Mouse (Mus musculus) thymus, adult 2 months (tissue): ENCODE results near the gene Urad. TPM values are rescaled to one million over a fixed set of nuclear protein-coding genes. Genes with fewer than 3 reads are reported as not detected.

Experiments used
- DNase-seq: peaks from one replicate; pipeline ENCODE4 v3.0.0; 2021
- H3K27ac ChIP-seq: fragments of 200-500 bp; 2 replicates; pipeline ENCODE4 v1.5.1; 2012; ENCODE audit warnings: low read length, control low read depth; ENCODE audit not compliant: control insufficient read depth, insufficient read depth
- H3K27me3 ChIP-seq: fragments of 200-500 bp; 2 replicates; pipeline ENCODE4 v1.6.1; 2012; ENCODE audit warnings: mild to moderate bottlenecking, low read length, moderate library complexity, mixed read lengths; ENCODE audit not compliant: control insufficient read depth, insufficient read depth
- H3K36me3 ChIP-seq: fragments of 200-500 bp; 2 replicates; pipeline ENCODE4 v1.6.1; 2012; ENCODE audit warnings: mild to moderate bottlenecking, low read length, moderate library complexity; ENCODE audit not compliant: control insufficient read depth, insufficient read depth
- H3K4me1 ChIP-seq: fragments of 200-500 bp; replicated peaks from 2 replicates; pipeline ENCODE4 v1.6.1; 2012; ENCODE audit warnings: low read length; ENCODE audit not compliant: control insufficient read depth, insufficient read depth
- H3K4me3 ChIP-seq: fragments of 200-500 bp; 2 replicates; pipeline ENCODE4 v1.5.1; 2012; ENCODE audit warnings: mild to moderate bottlenecking, low read length, control low read depth, moderate library complexity; ENCODE audit not compliant: control insufficient read depth, insufficient read depth
- CTCF ChIP-seq: fragments of 200-500 bp; IDR thresholded peaks from 2 replicates; pipeline ENCODE4 v1.5.1; 2012; ENCODE audit warnings: mild to moderate bottlenecking, control low read depth, low read length, moderate library complexity, borderline replicate concordance; ENCODE audit not compliant: control insufficient read depth, poor library complexity, insufficient read depth; ENCODE audit errors: extremely low read depth
- POLR2A ChIP-seq: fragments of 200-500 bp; IDR thresholded peaks from 2 replicates; pipeline ENCODE4 v1.6.1; 2012; ENCODE audit warnings: mild to moderate bottlenecking, low read length, control low read depth, moderate library complexity; ENCODE audit not compliant: control insufficient read depth, poor library complexity, insufficient read depth; ENCODE audit errors: extremely low read depth
- WGBS: fragments of 180-500 bp; shearing (Covaris S2); methylation state at CpG from one replicate; pipeline ENCODE4 v1.1.7; 2018; 5-methylcytosine and 5-hydroxymethylcytosine counted together
- polyA plus RNA-seq: library from polyadenylated mRNA; depleted of rRNA; stranded (reverse); fragments of >200 nt; gene quantifications from 2 replicates; pipeline ENCODE4 v1.2.3, GENCODE M21; 2012

Gene Urad
- polyA plus RNA-seq, 1 experiment, result 0.15 TPM

DNA sequence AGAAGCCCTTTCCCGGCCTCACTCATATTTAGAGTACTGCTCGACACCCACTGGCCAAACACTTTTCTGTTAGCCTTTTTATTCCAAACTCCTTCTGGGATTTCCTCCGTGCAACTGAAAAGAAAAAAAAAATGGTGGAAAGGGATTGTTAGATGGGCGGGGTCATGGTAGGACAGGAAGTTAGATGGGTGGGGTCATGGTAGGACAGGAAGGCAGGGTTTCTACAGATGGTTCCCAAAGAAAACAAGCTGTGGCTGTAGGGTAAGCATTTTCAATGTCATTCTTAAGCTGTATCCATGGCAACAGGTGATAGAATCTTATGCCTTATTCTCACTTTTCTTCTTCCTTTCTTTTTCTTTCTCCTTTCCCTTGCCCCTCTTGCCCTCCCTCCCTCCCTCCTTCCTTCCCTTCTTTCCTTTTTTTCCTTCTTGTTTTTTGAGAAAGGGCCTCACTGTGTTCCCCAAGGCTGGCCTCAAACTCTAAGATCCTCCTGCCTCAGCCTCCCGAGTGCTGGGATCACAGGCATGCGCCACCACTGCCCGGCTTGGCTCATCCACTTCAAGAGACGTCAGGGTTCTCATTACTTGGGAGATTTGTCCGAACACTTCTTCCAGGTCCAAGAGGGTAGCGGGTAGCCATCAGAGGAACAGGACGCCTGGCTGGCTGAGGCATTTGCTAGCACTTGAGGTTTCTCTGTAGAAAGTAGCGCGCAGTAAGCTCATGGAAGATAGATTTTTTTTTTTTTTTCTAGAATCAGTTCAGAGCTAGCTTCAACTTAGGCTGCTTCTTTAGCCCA, 34.2 kb upstream of the Urad start:
- H3K36me3 ChIP-seq, result no peaks in the 10 kb centered on the region
- no peak for DNase-seq
- H3K27ac ChIP-seq, result no peak overlapping the region
- WGBS, result 94% methylated on average over 13 of the region's 13 CpGs
- TF ChIP-seq CTCF (no peak), POLR2A (no peak)
- H3K4me3 ChIP-seq, result no peak overlapping the region
- H3K4me1 ChIP-seq, result peaks cover 39% of the 10 kb centered on the region
- no peaks in the 10 kb centered on the region for H3K27me3 ChIP-seq

DNA sequence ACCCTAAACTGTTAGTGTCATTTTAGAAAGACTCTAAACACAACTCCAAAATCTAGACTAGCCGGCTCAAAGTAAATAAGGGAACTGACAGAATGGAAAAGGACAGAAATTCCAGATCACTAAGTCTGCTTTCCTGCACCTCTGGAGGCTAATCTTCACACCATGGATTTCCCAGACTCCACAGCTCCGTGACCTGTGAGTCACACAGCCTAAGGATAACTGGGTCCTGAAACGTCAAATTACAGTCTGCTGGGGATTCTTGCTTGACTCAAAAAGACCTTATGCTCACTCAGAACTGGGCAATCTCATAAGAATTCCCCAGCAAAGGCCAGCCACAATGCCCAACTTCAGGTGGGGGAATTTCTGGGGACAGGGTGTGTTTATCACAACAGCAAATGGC, 33.5 kb upstream of the Urad start:
- H3K4me1 ChIP-seq, result peaks cover 39% of the 10 kb centered on the region
- TF ChIP-seq CTCF (no peak), POLR2A (no peak)
- WGBS, result 97% methylated on average over 3 of the region's 3 CpGs
- H3K27me3 ChIP-seq, result no peaks in the 10 kb centered on the region
- no peak for DNase-seq
- no peak overlapping the region for H3K4me3 ChIP-seq
- H3K36me3 ChIP-seq, result no peaks in the 10 kb centered on the region
- no peak overlapping the region for H3K27ac ChIP-seq

DNA sequence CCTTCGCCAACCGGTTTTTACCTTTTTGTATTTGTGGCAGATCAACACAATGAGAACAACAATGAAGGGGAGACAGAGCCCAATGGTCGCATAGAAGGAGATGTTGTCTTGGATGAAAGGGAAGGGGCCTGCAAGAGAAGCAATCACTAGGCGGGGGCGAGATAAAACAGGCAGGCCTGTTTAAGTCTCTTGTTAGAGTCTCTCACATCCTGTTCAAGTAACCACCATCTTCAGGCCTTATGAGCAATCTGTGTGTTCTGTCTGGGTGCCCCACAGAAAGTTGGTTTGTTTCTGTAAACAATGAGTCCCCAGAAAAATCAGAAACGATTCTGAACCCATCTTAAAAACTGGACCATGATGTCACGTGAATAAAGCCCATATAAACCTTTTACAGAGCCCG, 32.7 kb upstream of the Urad start:
- TF ChIP-seq CTCF (no peak), POLR2A (no peak)
- no peak for DNase-seq
- no peaks in the 10 kb centered on the region for H3K27me3 ChIP-seq
- no peak overlapping the region for H3K4me3 ChIP-seq
- WGBS, result 65% methylated on average over 8 of the region's 8 CpGs
- H3K4me1 ChIP-seq, result peaks cover 37% of the 10 kb centered on the region
- H3K36me3 ChIP-seq, result no peaks in the 10 kb centered on the region
- H3K27ac ChIP-seq, result peak overlapping the region; percentile 40

DNA sequence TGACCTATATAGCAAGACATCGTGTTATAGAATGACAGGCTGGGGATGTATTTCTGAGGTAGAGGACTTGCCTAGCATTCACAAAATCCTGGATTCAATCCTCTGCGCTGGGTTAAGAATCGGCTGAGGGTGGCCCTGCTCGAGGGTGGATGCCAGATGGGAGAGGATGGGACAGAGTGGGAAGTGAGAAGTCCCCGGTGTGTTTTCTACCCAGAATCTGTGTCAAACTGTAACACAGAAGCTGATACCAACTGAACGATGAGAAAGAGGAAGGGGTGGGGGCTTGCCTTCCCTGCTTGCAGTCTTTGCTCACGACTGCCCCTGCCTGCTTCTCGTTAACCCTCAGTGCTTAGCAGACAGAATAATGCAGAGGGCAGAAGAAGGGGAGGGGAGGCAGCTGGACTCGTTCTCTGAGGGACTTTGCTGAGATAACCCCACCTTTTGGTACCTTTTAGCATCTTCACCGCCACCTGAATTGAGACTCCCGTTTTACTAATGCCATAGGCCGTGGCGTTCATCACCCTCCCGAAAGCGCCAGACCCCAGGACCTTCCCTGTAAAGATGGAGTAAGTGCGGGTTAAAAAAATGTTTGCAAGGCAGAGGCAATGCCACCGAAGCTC, 32.0 kb upstream of the Urad start:
- WGBS, result 73% methylated on average over 17 of the region's 17 CpGs
- H3K4me3 ChIP-seq, result no peak overlapping the region
- H3K27me3 ChIP-seq, result no peaks in the 10 kb centered on the region
- no peaks in the 10 kb centered on the region for H3K36me3 ChIP-seq
- 0 out of 2 replicates have a peak overlapping the region, but pooled peaks have one; percentile 22 for H3K27ac ChIP-seq
- DNase-seq, result no peak
- peaks cover 30% of the 10 kb centered on the region for H3K4me1 ChIP-seq
- TF ChIP-seq POLR2A (no peak), CTCF (no peak)

DNA sequence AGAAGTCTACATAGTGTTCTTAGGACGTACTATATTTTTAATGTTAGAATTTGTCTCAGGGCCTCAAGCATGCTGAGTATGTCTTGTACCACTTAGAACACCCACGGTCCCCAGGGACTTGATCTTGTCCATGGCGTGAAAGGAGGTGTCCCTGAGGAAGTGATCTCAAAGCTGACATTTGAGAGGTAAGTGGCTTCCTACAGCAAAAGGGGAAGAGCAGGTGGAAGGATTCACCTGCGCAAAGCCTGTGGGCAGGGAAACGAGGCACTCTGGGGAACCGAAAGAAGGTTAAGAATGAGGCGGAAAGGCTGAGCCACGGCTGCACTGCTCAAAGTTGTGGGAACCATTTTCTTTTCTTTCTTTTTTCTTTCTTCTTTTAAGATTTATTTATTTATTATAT, 29.7 kb upstream of the Urad start:
- no peak for DNase-seq
- 88% methylated on average over 8 of the region's 8 CpGs for WGBS
- peaks cover 20% of the 10 kb centered on the region for H3K4me1 ChIP-seq

DNA sequence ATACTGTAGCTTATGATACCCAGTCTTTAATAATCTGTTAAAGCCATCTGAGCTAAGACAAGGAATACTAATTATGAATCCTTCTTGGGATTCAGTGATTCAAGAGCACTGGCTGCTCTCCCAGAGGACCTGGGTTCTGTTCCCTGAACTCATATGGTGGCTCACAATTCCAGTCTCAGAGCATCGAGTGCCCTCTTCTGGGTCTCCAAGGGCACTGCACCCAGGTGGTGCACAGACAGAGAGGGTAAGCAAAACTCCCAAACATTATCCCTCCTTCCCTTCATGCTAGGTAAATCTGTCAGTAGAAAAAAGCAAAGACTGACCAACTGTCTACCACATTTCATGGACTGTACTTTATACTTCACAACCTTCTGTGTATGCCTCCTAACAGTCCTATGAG, 23.7 kb upstream of the Urad start:
- H3K27ac ChIP-seq, result no peak overlapping the region
- no peaks in the 10 kb centered on the region for H3K27me3 ChIP-seq
- H3K36me3 ChIP-seq, result no peaks in the 10 kb centered on the region
- WGBS, result 95% methylated on average over 1 of the region's 1 CpGs
- TF ChIP-seq POLR2A (no peak), CTCF (no peak)
- DNase-seq, result no peak
- no peak overlapping the region for H3K4me3 ChIP-seq
- H3K4me1 ChIP-seq, result peaks cover 26% of the 10 kb centered on the region

More for the DNA sequence above, 29.7 kb upstream of the Urad start:
- Histone ChIP-seq H3K27me3 (no peaks in the 10 kb centered on the region), H3K36me3 (no peaks in the 10 kb centered on the region), H3K4me3 (no peak overlapping the region), H3K27ac (no peak overlapping the region)
- TF ChIP-seq POLR2A (no peak), CTCF (no peak)
